Mouse (Mus musculus) MEL (cell line): ENCODE results near the gene Olfr1099. TPM values are rescaled to one million over a fixed set of nuclear protein-coding genes. Genes with fewer than 3 reads are reported as not detected.

Experiments
- DNase-seq: peaks from one replicate; pipeline ENCODE4 v3.0.0; 2011; ENCODE audit warnings: low read depth, low spot score
- H3K27ac ChIP-seq: 2 replicates; pipeline ENCODE4 v1.5.1; 2012; ENCODE audit warnings: low read depth, mild to moderate bottlenecking, control low read depth, low read length, moderate library complexity; ENCODE audit not compliant: control insufficient read depth
- H3K27me3 ChIP-seq, 2 experiments: fragments of 150-350 bp in 1 of 2; sonication (generic) in 1 of 2; 2 replicates each; pipeline ENCODE4 v1.6.1; 2012; ENCODE audit warnings: low read length in 2 of 2, mild to moderate bottlenecking in 2 of 2, improper control_type of control experiment in 1 of 2, moderate library complexity in 1 of 2; ENCODE audit not compliant: insufficient read depth in 2 of 2, control insufficient read depth in 1 of 2
- H3K36me3 ChIP-seq, 2 experiments: 2 replicates each; pipeline ENCODE4 v1.6.1; 2012 to 2014; ENCODE audit warnings: low read length in 2 of 2, improper control_type of control experiment in 1 of 2, inconsistent platforms in 1 of 2, mild to moderate bottlenecking in 1 of 2; ENCODE audit not compliant: insufficient read depth in 2 of 2, control insufficient read depth in 1 of 2
- H3K4me1 ChIP-seq, 2 experiments: fragments of 150-350 bp in 1 of 2; sonication (generic) in 1 of 2; 2 replicates each; pipeline ENCODE4 v1.6.1; 2012; ENCODE audit warnings: low read length in 2 of 2, improper control_type of control experiment in 1 of 2, mild to moderate bottlenecking in 1 of 2; ENCODE audit not compliant: insufficient read depth in 2 of 2, control insufficient read depth in 1 of 2
- H3K4me3 ChIP-seq, 2 experiments: fragments of 150-350 bp in 1 of 2; sonication (generic) in 1 of 2; 2 replicates each; pipeline ENCODE4 v1.5.1; 2012; ENCODE audit warnings: low read depth in 2 of 2, low read length in 2 of 2, mild to moderate bottlenecking in 2 of 2, moderate library complexity in 2 of 2, control low read depth in 1 of 2, improper control_type of control experiment in 1 of 2; ENCODE audit not compliant: control insufficient read depth in 1 of 2, insufficient read depth in 1 of 2
- H3K79me2 ChIP-seq: 2 replicates; pipeline ENCODE4 v1.6.1; 2012; ENCODE audit warnings: mild to moderate bottlenecking, low read length, moderate library complexity; ENCODE audit not compliant: control insufficient read depth, poor library complexity, insufficient read depth
- H3K9ac ChIP-seq: 2 replicates; pipeline ENCODE4 v1.6.1; 2012; ENCODE audit warnings: low read depth, mild to moderate bottlenecking, control low read depth, low read length, moderate library complexity; ENCODE audit not compliant: control insufficient read depth, poor library complexity, severe bottlenecking
- H3K9me3 ChIP-seq: fragments of 150-350 bp; sonication (generic); replicated peaks from 2 replicates; pipeline ENCODE4 v1.6.1; 2012; ENCODE audit warnings: mild to moderate bottlenecking, low read length, improper control_type of control experiment, moderate library complexity; ENCODE audit not compliant: insufficient read depth
- CHD2 ChIP-seq: IDR thresholded peaks from 2 replicates; pipeline ENCODE4 v1.6.1; 2011; ENCODE audit warnings: low read length, improper control_type of control experiment
- CTCF ChIP-seq, 3 experiments: IDR thresholded peaks in 2 of 3; conservative IDR thresholded peaks in 1 of 3; 2 replicates each; pipeline ENCODE4 v1.5.1; 2011 to 2012; ENCODE audit warnings: low read length in 3 of 3, low read depth in 2 of 3, mild to moderate bottlenecking in 2 of 3, improper control_type of control experiment in 1 of 3, inconsistent platforms in 1 of 3, mixed read lengths in 1 of 3, moderate library complexity in 1 of 3; ENCODE audit not compliant: control insufficient read depth in 1 of 3, insufficient read depth in 1 of 3, poor library complexity in 1 of 3, severe bottlenecking in 1 of 3
- ELF1 ChIP-seq: IDR thresholded peaks from 2 replicates; pipeline ENCODE4 v1.6.1; 2014; ENCODE audit warnings: low read depth, mild to moderate bottlenecking, inconsistent platforms, low read length, improper control_type of control experiment, moderate library complexity
- EP300 ChIP-seq, 2 experiments: IDR thresholded peaks; 2 replicates each; pipeline ENCODE4 v1.6.1; 2011; ENCODE audit warnings: improper control_type of control experiment in 2 of 2, low read length in 2 of 2, low read depth in 1 of 2, mild to moderate bottlenecking in 1 of 2
- GABPA ChIP-seq: IDR thresholded peaks from 2 replicates; pipeline ENCODE4 v1.6.1; 2012; ENCODE audit warnings: low read depth, mild to moderate bottlenecking, inconsistent platforms, low read length, improper control_type of control experiment, moderate library complexity
- GATA1 ChIP-seq: IDR thresholded peaks from 2 replicates; pipeline ENCODE4 v1.6.1; 2011; ENCODE audit warnings: low read depth, low read length, improper control_type of control experiment
- JUND ChIP-seq: IDR thresholded peaks from 2 replicates; pipeline ENCODE4 v1.6.1; 2011; ENCODE audit warnings: low read depth, mild to moderate bottlenecking, improper control_type of control experiment, low read length
- MAX ChIP-seq: IDR thresholded peaks from 2 replicates; pipeline ENCODE4 v1.6.1; 2011; ENCODE audit warnings: low read length, improper control_type of control experiment
- MEF2A ChIP-seq: IDR thresholded peaks from 2 replicates; pipeline ENCODE4 v1.6.1; 2014; ENCODE audit warnings: low read depth, mild to moderate bottlenecking, inconsistent platforms, low read length, improper control_type of control experiment; ENCODE audit not compliant: poor library complexity, insufficient replicate concordance, severe bottlenecking; ENCODE audit errors: extremely low read depth
- MXI1 ChIP-seq: IDR thresholded peaks from 2 replicates; pipeline ENCODE4 v1.6.1; 2011; ENCODE audit warnings: mild to moderate bottlenecking, low read depth, low read length, improper control_type of control experiment
- MYB ChIP-seq: IDR thresholded peaks from 2 replicates; pipeline ENCODE4 v1.6.1; 2011; ENCODE audit warnings: mild to moderate bottlenecking, low read depth, low read length, improper control_type of control experiment
- NELFE ChIP-seq: IDR thresholded peaks from 2 replicates; pipeline ENCODE4 v1.6.1; 2011; ENCODE audit warnings: low read depth, low read length, improper control_type of control experiment
- POLR2AphosphoS2 ChIP-seq: IDR thresholded peaks from 2 replicates; pipeline ENCODE4 v1.6.1; 2011; ENCODE audit warnings: low read length, improper control_type of control experiment
- POLR2AphosphoS5 ChIP-seq: IDR thresholded peaks from 2 replicates; pipeline ENCODE4 v1.6.1; 2012; ENCODE audit warnings: low read depth, borderline replicate concordance, mild to moderate bottlenecking, inconsistent platforms, low read length, moderate library complexity, mixed read lengths
- SIN3A ChIP-seq: IDR thresholded peaks from 2 replicates; pipeline ENCODE4 v1.6.1; 2012; ENCODE audit warnings: low read length, improper control_type of control experiment, inconsistent platforms
- TAL1 ChIP-seq: IDR thresholded peaks from 2 replicates; pipeline ENCODE4 v1.6.1; 2012; ENCODE audit warnings: mild to moderate bottlenecking, inconsistent platforms, low read length, moderate library complexity, mixed read lengths
- TCF12 ChIP-seq: IDR thresholded peaks from 2 replicates; pipeline ENCODE4 v1.6.1; 2014; ENCODE audit warnings: low read depth, mild to moderate bottlenecking, inconsistent platforms, low read length, improper control_type of control experiment, moderate library complexity
- USF1 ChIP-seq: IDR thresholded peaks from 2 replicates; pipeline ENCODE4 v1.6.1; 2014; ENCODE audit warnings: low read depth, mild to moderate bottlenecking, inconsistent platforms, low read length, improper control_type of control experiment, moderate library complexity
- USF2 ChIP-seq, 2 experiments: IDR thresholded peaks; 2 replicates each; pipeline ENCODE4 v1.6.1; 2011 to 2012; ENCODE audit warnings: improper control_type of control experiment in 2 of 2, low read length in 2 of 2, borderline replicate concordance in 1 of 2, inconsistent platforms in 1 of 2, low read depth in 1 of 2, mild to moderate bottlenecking in 1 of 2; ENCODE audit not compliant: insufficient read depth in 1 of 2
- ZC3H11A ChIP-seq: IDR thresholded peaks from 2 replicates; pipeline ENCODE4 v1.6.1; 2012; ENCODE audit warnings: low read depth, mild to moderate bottlenecking, inconsistent platforms, low read length, improper control_type of control experiment
- ZKSCAN1 ChIP-seq: IDR thresholded peaks from 2 replicates; pipeline ENCODE4 v1.6.1; 2012; ENCODE audit warnings: low read depth, mild to moderate bottlenecking, inconsistent platforms, low read length, improper control_type of control experiment, moderate library complexity
- ZMIZ1 ChIP-seq: IDR thresholded peaks from 2 replicates; pipeline ENCODE4 v1.6.1; 2012; ENCODE audit warnings: low read depth, mild to moderate bottlenecking, inconsistent platforms, low read length, improper control_type of control experiment, moderate library complexity
- polyA plus RNA-seq, 2 experiments: library from polyadenylated mRNA; stranded (reverse) in 1 of 2; unstranded in 1 of 2; fragments of >175 nt in 1 of 2; fragments of >200 nt in 1 of 2; gene quantifications; 2 replicates each; pipeline versions ENCODE4 v1.2.1 to v1.2.4; 2012; ENCODE audit warnings: low replicate concordance in 2 of 2, low read depth in 1 of 2; ENCODE audit not compliant: insufficient read length in 2 of 2, insufficient read depth in 1 of 2, missing spikeins in 1 of 2
- total RNA-seq: library from RNA; depleted of rRNA; stranded (reverse); fragments of 300-350 nt; gene quantifications from 2 replicates; pipeline ENCODE4 v1.2.3, GENCODE M21; 2012

Gene Olfr1099
- total and polyA plus RNA-seq, 3 experiments = not detected

- H3K79me2 ChIP-seq = no peaks in the 10 kb centered on the region
- H3K27ac ChIP-seq = no peak within 1 kb of the TSS
- no peaks in the 10 kb centered on the region for H3K9me3 ChIP-seq
- TF ChIP-seq EP300 (IDR thresholded peaks at IDR 0.05; ENCODE audit: low read depth in 1 of 2, low read length in 2 of 2) = no peak
- no peak for TF ChIP-seq TCF12
- TF ChIP-seq USF1 = no peak
- no peak for TF ChIP-seq MXI1
- no peak for TF ChIP-seq MEF2A
- no peak for TF ChIP-seq GABPA
- no peak within 1 kb of the TSS for H3K9ac ChIP-seq
- no peaks in the 10 kb centered on the region for H3K27me3 ChIP-seq
- DNase-seq = no peak
- H3K4me1 ChIP-seq = no peaks in the 10 kb centered on the region
- H3K4me3 ChIP-seq = no peak within 1 kb of the TSS
- H3K36me3 ChIP-seq = no peaks in the 10 kb centered on the region
Observed at GRCm38 (mm10) chr2:86979854-86980253, 19.4 kb upstream of the Olfr1099 start, which contains the start of gene Olfr1100. Gene Olfr1100 (minus strand): TSS chr2:86979954.

DNA sequence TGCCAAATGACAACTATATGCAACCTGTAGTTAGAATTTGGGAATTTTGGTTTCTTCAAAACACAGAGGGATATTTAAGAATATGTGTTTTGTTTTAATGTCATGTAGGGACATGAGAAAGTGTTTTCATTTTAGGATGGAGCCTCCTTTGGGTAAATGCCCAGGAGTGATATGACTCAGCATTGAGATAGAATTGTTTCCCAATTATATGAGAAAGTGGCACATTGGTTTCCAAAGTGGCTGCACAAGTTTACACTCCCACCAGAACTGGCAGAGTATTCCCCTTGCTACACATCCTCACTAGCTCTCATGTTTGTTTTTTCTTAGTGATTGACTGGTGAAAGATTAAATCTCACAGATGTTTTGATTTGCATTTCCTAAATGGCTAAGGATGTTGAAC is 33.9 kb downstream of the Olfr1099 start:
- Histone ChIP-seq H3K4me3 (no peak overlapping the region), H3K27ac (no peak overlapping the region), H3K4me1 (no peaks in the 10 kb centered on the region), H3K9ac (no peak overlapping the region), H3K9me3 (no peaks in the 10 kb centered on the region)
- no peak for DNase-seq
- TF ChIP-seq ZC3H11A = no peak
- TF ChIP-seq TAL1 = no peak
- no peak for TF ChIP-seq MYB
- TF ChIP-seq NELFE = no peak
- no peak for TF ChIP-seq CTCF (IDR thresholded peaks at IDR 0.05 in 2 of 3, conservative IDR thresholded peaks at IDR 0.05 in 1 of 3; ENCODE audit: control insufficient read depth in 1 of 3, insufficient read depth in 1 of 3, low read depth in 2 of 3, low read length in 3 of 3, poor library complexity in 1 of 3, severe bottlenecking in 1 of 3)
- TF ChIP-seq ZKSCAN1 = no peak
- TF ChIP-seq SIN3A = no peak
- no peak for TF ChIP-seq JUND
- TF ChIP-seq EP300 (IDR thresholded peaks at IDR 0.05; ENCODE audit: low read depth in 1 of 2, low read length in 2 of 2) = no peak
- no peak for TF ChIP-seq POLR2AphosphoS2
- TF ChIP-seq USF2 (IDR thresholded peaks at IDR 0.05; ENCODE audit: borderline replicate concordance in 1 of 2, insufficient read depth in 1 of 2, low read depth in 1 of 2, low read length in 2 of 2) = no peak
- no peak for TF ChIP-seq GATA1
- TF ChIP-seq POLR2AphosphoS5 = no peak
- no peak for TF ChIP-seq TCF12
- no peak for TF ChIP-seq CHD2
- TF ChIP-seq ZMIZ1 = no peak
- no peak for TF ChIP-seq ELF1
- TF ChIP-seq MAX = no peak
- TF ChIP-seq, all 39 proteins: peak for 0
- no peaks in the 10 kb centered on the region for H3K36me3 ChIP-seq
- no peaks in the 10 kb centered on the region for H3K79me2 ChIP-seq
- no peaks in the 10 kb centered on the region for H3K27me3 ChIP-seq
